Mouse (Mus musculus) adrenal gland, adult 8-10 months (tissue): ENCODE results near the gene Myom1. TPM values are rescaled to one million over a fixed set of nuclear protein-coding genes. Genes with fewer than 3 reads are reported as not detected.

Source experiments
- DNase-seq: peaks from one replicate; pipeline ENCODE4 v3.0.0; 2022
- total RNA-seq, 4 experiments: library from RNA; stranded (reverse); gene quantifications; 2 replicates each; pipeline ENCODE4 v1.2.4; 2022

The Myom1 gene
- total RNA-seq, 4 experiments from 2014 or later, result 1.4 to 2.4 (median 2.0) TPM

DNA sequence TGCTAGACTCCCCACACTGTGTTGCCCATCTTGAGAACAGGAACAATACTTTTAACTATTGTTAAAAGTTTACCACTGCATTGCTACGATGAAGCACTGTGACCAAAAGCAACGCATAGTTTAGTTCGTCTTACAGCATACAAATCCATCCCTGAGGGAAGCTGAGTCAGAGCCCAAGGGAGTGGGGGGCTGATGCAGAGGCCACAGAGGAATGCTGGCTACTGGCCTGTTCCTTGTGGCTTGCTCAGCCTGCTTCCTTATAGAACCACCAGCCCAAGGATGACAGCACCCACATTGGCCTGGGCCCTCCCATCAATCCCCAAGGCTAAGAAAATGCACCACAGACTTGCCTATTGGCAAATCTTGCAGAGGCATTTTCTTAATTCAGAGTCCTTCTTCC, 56.8 kb downstream of the Myom1 start:
- no peak for DNase-seq

DNA sequence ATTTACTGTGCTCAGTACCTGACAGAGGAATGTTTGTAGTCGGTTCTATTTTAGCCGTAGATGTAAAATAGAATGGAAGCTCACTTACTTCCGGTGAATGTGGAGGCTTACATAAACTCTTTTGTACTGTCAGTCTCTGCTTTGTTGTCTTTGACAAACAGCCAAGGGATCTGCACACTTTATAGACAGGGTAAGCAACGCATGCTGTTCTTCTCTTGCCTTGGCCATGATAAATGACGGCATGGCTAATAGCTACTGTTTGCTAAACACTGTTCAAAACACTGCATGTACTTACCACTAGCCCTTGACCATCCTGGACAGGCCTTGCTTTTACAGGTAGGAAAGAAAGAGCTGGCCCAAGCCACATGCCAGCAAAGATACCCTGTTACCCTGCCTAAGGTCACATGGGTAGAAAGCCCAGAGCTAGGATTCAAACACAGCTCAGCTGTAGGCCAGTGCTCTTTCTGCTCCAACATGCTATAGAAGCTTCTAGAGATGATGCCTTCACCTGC, 59.7 kb downstream of the Myom1 start:
- no peak for DNase-seq

- DNase-seq, result no peak
Measured at GRCm38 (mm10) chr17:71062870-71063602, 60.6 kb downstream of the Myom1 start.

DNA sequence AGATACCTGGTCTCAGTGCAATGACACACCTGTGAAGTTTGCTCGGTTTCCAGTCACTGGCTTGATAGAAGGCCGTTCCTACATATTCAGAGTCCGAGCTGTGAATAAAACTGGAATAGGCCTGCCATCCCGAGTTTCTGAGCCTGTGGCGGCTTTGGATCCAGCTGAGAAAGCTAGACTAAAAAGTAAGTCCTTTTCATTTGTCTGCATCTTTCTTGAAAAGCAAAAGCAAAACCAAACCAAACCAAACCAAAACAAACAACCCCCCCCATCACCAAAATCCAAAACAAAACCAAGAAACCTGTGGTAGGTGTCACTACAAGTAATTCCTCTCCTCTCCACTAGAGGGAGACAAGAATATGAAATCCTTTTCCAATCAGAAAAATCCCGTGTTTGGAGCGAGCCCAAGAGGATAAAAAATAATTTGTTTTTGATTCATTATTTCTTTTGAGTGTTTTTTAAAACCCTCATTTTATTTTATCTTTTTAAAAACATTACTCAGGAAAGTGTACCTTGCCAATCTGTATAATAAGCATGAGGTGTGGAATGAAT, 62.1 kb downstream of the Myom1 start:
- no peak for DNase-seq

GRCm38 (mm10) chr17:71065127-71065526, 62.7 kb downstream of the Myom1 start:
- no peak for DNase-seq

- no peak for DNase-seq
Measured at GRCm38 (mm10) chr17:71069176-71069575, 66.7 kb downstream of the Myom1 start.

DNA sequence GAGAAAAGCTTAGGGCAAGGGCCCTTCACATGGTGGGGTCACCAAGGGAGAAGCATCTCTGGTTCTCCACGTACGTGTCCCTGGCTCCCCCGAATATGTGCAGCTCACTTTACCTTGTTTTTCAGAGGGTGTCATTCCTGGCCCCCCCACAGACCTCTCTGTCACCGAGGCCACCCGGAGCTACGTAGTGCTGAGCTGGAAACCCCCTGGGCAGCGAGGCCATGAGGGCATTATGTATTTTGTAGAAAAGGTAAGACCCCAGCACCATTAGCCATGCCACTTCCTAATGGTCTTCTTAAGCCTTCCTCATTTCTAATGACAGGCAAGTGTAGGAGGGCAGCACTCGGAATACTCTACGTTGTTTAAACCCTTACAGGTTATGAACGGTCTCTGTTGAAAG, 69.5 kb downstream of the Myom1 start:
- DNase-seq, result no peak

DNA sequence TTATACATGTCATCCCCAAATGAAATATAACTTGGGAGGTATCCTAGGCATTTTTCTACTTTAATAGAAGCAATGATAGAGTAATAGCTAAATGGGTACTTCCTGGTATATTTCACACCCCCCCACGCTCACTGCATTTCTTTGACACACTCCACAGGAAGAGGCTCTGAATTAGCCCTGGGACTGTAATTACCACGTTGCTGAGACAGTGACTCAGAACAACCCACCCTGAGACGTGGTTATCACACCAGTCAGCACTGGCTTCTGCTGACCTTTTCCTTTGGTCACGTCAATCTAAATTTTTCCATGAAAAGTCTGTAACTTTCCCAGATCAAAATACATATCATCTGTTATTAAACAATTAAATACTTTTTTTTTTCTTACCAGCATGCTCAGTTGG, 72.0 kb downstream of the Myom1 start:
- DNase-seq, result no peak

DNA sequence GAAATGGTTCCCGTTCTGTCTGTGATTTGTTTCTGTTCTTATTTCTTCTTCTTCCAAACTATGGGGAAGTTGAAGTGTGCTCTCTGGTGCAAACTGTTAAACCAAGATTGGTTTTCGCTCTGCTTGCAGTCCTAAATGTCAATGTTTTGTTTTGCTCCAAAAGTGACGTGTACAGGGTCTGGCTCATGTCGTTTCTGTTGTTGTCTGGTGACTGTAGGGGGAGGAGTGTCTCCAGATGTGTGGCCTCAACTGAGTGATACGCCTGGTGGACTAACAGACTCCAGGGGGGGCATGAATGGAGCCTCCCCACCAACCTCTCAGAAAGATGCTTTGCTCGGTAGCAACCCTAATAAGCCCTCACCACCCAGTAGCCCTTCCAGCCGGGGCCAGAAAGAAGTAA, 79.6 kb downstream of the Myom1 start:
- DNase-seq, result no peak

DNA sequence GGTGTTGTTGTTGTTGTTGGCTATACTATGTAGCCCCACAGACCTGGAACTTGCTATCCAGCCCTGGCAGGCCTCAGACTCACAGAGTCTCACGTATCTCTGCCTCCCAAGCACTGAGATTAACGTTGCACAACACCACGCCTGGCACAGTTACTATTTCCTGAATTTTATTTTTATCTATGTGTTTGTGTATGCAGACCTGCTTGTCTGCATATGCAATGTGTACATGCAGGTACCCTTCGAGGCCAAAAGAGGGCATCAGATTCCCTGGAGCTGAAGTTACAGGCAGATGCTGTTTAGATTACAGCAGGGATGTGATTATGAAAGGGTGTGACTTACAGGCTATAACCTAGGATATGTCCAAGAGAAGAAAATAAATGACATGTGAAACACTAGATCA, 84.5 kb downstream of the Myom1 start:
- no peak for DNase-seq

GRCm38 (mm10) chr17:71087396-71088153, 85.1 kb downstream of the Myom1 start:
- no peak for DNase-seq

DNA sequence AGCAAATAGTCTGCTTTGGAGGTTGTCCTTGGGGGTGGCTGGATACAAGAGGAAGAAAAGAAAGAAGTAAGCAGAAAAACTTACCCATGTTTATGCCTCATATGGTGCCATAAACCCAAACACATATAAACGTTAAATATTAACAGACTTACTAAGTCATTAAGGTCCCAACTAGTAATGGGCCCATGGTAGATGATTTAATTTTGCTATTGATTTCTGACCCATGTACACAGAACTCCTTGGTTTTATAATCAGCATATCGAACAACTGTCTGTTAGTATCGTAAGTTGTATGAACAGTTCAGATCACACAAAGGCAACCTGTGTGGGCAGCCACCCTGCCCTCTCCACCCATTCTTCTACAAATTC, 85.7 kb downstream of the Myom1 start:
- DNase-seq, result no peak

DNA sequence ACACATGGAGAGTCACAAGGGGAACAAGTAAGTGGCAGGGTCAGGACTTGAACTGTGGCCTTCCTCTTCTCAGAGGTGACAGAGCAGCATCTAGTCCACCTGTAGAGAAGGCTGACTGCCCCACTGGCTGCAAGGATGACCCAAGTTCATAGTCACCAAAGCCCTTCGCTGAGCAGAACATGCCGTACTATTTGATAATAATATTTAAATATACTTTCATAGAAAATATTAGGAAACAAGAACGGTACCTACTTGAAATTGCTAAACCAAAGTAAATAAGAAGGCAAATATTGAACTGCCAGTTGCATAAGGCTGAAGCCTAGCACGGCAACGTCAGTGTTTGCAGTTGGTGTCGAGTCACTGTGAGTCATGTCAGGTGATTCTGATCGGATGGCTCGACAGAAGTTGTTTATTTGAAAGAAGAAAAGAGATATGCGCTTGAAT, 86.6 kb downstream of the Myom1 start:
- no peak for DNase-seq

DNA sequence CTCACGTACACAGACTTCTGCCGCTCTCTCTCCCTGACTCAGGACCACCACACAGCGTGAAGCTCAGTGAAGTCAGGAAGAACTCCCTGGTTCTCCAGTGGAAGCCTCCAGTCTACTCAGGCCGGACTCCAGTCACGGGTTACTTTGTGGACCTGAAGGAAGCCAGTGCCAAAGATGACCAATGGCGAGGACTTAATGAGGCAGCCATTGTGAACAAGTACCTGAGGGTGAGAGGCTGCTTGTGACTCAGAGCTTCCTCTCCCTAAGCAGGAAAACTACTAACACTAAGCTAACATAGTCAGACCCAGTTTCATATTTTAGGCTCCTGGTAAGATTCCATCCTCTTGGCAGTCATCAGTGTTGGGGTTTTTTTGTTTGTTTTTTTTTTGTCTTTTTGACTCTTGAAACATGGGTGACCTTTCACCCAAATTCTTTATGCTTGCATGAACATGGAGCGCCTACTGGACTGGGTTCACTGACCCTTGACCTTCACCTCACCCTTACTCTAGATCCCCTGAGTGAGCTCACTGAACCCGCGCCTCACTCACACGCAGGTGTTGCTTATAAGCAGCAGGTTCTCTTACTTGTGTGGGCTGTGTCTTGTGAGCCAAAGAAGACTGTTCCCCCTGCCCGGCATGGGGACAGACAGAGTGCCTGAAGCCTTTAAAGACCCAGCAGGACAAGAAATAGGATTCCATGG, 87.5 kb downstream of the Myom1 start:
- no peak for DNase-seq

GRCm38 (mm10) chr17:71091024-71091423, 88.6 kb downstream of the Myom1 start:
- no peak for DNase-seq

DNA sequence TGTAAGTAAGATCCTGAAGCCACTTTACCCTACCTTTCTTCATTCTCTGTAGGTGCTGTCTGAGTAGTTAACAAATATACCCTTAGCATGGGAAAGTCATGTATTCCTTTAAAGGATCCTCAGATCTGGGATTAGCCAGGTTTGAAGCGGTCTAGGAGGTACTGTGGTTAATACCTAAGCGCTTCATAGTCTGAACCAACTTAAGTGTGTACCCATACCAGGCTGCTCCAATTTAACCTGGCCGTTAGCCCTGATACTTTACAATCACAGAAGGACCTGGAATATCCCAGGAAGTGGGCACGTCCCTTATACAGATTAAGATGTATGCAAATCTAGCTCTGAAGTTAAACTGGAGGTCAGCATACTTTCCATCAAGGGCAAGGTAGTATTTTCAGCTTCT, 89.9 kb downstream of the Myom1 start:
- no peak for DNase-seq

DNA sequence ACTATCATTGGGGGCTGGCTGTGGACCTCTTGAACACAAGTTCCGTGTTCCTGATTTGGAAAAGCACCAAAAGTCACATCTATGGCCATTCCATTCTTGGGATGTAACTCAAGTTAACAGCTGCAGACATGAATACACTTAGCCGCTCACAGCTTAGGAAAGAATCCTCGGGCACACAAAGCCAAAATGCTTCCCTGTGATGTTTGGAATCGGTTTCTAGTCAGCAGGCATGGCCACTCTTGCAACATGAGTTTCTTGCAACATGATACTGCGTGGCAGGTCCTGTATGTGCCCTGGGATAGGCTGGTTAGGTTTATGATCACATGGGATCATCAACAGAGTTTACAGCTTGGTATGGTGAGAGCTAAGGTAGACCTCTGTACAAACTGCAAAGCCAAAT, 91.4 kb downstream of the Myom1 start:
- no peak for DNase-seq

GRCm38 (mm10) chr17:71094438-71094837, 92.0 kb downstream of the Myom1 start:
- no peak for DNase-seq

DNA sequence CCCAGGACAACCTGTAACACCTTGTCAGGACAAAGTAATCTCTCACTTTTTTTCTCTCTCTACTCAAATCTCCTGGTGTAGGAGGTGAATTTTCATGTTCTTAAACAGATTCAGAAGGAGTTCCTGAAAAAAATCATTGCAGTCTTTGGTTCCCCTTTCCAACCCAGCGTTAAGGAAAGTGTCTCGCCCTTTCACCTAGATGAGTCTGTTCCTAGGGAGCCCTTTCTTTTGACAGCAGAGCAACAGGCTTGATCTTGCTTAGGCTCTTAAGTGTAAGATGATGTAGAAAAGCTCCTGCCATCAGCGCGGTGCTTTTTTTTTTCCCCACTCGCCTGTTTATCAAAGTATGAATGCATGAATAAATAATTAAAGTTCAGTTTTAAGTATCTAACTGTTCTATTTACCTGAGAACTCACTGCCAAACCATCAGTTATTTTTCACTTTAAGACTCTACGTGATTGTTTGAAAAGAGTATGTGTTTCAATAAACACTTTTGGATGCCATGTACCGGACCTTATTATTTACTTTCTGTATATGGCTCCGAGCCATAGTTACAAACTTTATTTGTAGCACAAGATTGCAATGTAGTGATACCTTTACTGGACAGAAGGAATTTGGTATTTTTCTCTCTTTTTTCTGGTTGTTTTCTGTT, 94.2 kb downstream of the Myom1 start:
- DNase-seq, result no peak

- DNase-seq, result no peak
Measured at GRCm38 (mm10) chr17:71097209-71097597, 94.8 kb downstream of the Myom1 start.

GRCm38 (mm10) chr17:71098606-71099005, 96.2 kb downstream of the Myom1 start:
- no peak for DNase-seq
